Mouse (Mus musculus): ENCODE results near the gene Kcnb1. TPM values are rescaled to one million over a fixed set of nuclear protein-coding genes. Genes with fewer than 3 reads are reported as not detected.

Kcnb1 gene
- polyA plus RNA-seq, 1 experiment: 0.62 TPM

DNA sequence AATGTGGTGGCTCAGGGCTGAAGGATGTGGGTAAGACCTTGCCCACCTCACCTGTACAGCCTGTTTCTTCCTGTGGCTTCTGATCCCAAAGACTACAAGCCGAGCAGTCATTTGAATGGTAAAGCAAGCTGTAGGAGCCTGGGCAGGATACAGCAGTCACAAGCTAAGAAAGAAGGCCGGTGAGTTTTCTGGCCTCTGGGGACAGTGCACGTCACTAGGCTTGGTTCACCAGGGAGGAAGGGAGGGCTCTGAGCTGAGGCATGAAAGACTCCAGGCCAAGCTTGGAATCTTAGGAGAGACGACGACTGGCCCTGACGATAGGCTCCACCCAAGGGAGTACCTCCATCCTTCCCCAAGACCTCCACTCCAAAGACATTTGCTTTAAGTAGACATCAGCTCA lies 51.3 kb downstream of the Kcnb1 start:
- TF ChIP-seq CTCF (IDR thresholded peaks at IDR 0.05; ENCODE audit: low read depth, low read length): no peak
- TF ChIP-seq POLR2A (IDR thresholded peaks at IDR 0.05; ENCODE audit: borderline replicate concordance, low read depth, low read length): no peak
- Histone ChIP-seq H3K27ac (ENCODE audit: insufficient read depth, low read depth, low read length) (no peak overlapping the region), H3K4me1 (ENCODE audit: control insufficient read depth, insufficient read depth, low read length) (no peaks in the 10 kb centered on the region), H3K4me3 (ENCODE audit: insufficient read depth, low read length) (no peak overlapping the region)

DNA sequence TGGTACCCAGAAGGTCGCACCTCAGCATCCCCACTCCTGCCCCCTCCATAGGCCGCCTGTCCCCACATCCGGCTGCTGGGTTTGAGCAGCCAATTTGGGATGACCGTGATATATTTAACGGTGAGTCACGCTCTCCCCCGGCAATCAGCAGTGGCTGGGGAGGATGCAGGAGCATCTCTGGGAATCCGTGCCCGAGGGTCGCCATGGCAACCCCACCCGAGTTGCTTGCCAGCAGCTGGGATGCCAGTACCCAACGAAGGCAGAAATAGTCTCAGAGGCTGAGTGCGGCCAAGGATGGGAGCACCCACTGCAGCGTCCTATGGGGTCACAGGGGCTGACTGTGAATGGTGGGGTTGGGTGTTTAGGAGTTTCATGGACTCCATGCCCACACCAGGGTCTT lies 53.0 kb downstream of the Kcnb1 start:
- Histone ChIP-seq H3K4me1 (ENCODE audit: control insufficient read depth, insufficient read depth, low read length) (no peaks in the 10 kb centered on the region), H3K27ac (ENCODE audit: insufficient read depth, low read depth, low read length) (no peak overlapping the region), H3K4me3 (ENCODE audit: insufficient read depth, low read length) (no peak overlapping the region)
- TF ChIP-seq CTCF (IDR thresholded peaks at IDR 0.05; ENCODE audit: low read depth, low read length): no peak

- no peak for TF ChIP-seq CTCF (IDR thresholded peaks at IDR 0.05; ENCODE audit: low read depth, low read length)
- TF ChIP-seq POLR2A (IDR thresholded peaks at IDR 0.05; ENCODE audit: borderline replicate concordance, low read depth, low read length): no peak
- Histone ChIP-seq H3K4me3 (ENCODE audit: insufficient read depth, low read length) (no peak overlapping the region), H3K4me1 (ENCODE audit: control insufficient read depth, insufficient read depth, low read length) (0 out of 2 replicates have a peak, but pooled peaks cover 2% of the 10 kb centered on the region), H3K27ac (ENCODE audit: insufficient read depth, low read depth, low read length) (no peak overlapping the region)
These were observed 57.9 kb downstream of the Kcnb1 start for GRCm38 (mm10) chr2:167132041-167132440.

DNA sequence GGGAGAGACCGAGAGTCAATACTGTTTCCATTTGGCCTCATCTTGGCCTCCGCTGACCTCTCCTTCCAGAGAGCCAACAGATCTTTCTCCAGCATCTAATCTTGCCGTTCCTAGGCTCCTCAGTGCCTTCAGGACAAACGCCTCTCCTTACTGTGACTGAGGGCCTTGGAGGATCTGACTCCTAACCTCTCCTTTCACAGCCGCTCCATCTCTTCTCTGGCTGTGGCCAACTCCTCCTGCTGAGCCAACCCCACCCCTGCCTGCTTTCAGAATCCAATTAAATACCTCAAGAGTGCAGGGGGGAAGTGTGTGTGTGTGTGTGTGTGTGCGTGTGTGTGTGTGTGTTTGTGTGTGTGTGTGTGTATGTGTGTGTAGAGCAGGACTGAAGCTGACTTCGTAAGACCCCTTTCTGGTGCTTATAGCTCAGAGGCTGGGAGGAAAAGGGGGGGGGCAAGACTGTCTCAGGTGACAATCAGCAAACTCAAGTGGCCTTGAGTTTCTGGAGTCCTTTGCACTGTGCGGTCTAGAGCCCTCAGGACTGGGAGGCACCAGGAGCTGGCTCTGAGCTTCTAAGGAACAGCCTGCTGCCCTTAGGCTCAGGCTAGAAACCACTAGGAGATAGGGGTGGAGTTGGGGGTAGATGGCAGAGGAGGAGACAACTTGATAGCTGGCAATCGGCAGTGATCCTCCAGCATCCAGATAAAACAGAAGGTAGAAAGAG lies 59.7 kb downstream of the Kcnb1 start:
- Histone ChIP-seq H3K4me1 (ENCODE audit: control insufficient read depth, insufficient read depth, low read length) (0 out of 2 replicates have a peak, but pooled peaks cover 2% of the 10 kb centered on the region), H3K27ac (ENCODE audit: insufficient read depth, low read depth, low read length) (no peak overlapping the region), H3K4me3 (ENCODE audit: insufficient read depth, low read length) (no peak overlapping the region)
- no peak for TF ChIP-seq CTCF (IDR thresholded peaks at IDR 0.05; ENCODE audit: low read depth, low read length)
- TF ChIP-seq POLR2A (IDR thresholded peaks at IDR 0.05; ENCODE audit: borderline replicate concordance, low read depth, low read length): no peak

GRCm38 (mm10) chr2:167129608-167129955 lies 60.4 kb downstream of the Kcnb1 start:
- Histone ChIP-seq H3K4me1 (ENCODE audit: control insufficient read depth, insufficient read depth, low read length) (0 out of 2 replicates have a peak, but pooled peaks cover 2% of the 10 kb centered on the region), H3K27ac (ENCODE audit: insufficient read depth, low read depth, low read length) (no peak overlapping the region)
- TF ChIP-seq POLR2A (IDR thresholded peaks at IDR 0.05; ENCODE audit: borderline replicate concordance, low read depth, low read length) (no peak), CTCF (IDR thresholded peaks at IDR 0.05; ENCODE audit: low read depth, low read length) (no peak)

DNA sequence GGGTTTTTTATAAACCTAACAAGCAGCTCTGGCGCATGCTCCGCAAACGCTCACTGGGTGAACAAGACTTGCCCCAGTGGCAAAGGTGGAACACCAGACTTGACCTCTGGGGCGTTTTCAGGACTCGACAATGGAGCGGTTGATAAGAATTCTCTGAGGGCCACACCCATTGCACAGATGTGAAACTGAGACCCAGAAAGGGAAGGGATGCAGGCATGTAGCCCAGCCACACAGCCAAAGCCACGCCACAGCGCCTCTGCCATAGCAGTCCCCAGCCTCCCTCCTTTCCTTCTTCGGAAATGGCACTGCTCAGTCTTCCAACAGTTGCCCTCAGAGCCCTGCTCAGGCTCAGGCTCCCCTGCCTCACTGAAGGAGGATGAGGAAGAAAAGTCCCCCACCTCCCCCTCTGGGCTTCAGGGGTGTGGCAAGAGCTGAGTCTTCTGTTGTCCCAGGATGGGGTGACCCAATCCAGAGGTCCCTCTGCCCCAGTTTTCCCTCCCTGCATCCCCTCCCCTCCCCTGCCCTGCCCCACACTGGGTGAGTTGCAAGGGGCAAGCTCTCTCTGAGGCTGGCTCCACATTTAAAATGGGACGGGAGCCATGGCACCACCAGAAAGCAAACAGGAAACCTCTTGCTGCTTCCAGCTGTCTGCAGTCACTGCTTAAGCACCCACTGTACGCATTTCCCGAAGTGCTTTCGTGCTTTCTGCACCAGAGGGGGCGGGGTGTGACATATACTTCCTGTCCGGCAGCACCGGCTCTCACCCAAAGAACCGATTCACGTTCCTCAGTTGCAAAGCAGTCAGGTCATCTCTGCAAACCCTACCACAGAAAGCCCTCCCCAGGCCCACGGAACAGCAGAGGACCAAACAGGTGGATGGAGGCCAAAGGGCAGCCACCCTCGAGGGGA lies 61.0 kb downstream of the Kcnb1 start:
- TF ChIP-seq CTCF (IDR thresholded peaks at IDR 0.05; ENCODE audit: low read depth, low read length) (no peak), POLR2A (IDR thresholded peaks at IDR 0.05; ENCODE audit: borderline replicate concordance, low read depth, low read length) (no peak)
- H3K4me3 ChIP-seq (ENCODE audit: insufficient read depth, low read length): peak overlapping the region; percentile 51
- H3K27ac ChIP-seq (ENCODE audit: insufficient read depth, low read depth, low read length): no peak overlapping the region
- H3K4me1 ChIP-seq (ENCODE audit: control insufficient read depth, insufficient read depth, low read length): 0 out of 2 replicates have a peak, but pooled peaks cover 2% of the 10 kb centered on the region

More at GRCm38 (mm10) chr2:167129608-167129955, 60.4 kb downstream of the Kcnb1 start:
- peak overlapping the region; percentile 51 for H3K4me3 ChIP-seq (ENCODE audit: insufficient read depth, low read length)

DNA sequence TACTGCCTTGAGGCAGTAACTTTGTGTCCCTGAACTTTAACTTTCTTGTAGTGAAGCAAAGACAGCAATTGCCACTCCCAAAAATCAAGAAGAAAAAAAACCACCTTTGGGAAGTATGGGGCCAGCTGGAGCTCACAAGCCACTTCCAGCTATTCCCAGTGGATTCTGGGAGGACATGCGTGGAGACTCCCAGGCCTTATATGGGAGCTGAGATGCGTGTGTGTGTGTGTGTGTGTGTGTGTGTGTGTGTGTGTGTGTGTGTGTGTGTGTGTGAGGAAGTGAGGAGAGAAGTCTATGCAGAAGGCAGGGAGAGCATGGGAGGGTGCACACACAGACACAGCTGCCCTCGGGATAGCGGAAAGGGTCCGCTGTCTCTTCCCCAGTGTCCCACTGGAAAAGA lies 62.6 kb downstream of the Kcnb1 start:
- H3K27ac ChIP-seq (ENCODE audit: insufficient read depth, low read depth, low read length): no peak overlapping the region
- TF ChIP-seq POLR2A (IDR thresholded peaks at IDR 0.05; ENCODE audit: borderline replicate concordance, low read depth, low read length) (no peak), CTCF (IDR thresholded peaks at IDR 0.05; ENCODE audit: low read depth, low read length) (no peak)
- 0 out of 2 replicates have a peak, but pooled peaks cover 2% of the 10 kb centered on the region for H3K4me1 ChIP-seq (ENCODE audit: control insufficient read depth, insufficient read depth, low read length)
- H3K4me3 ChIP-seq (ENCODE audit: insufficient read depth, low read length): no peak overlapping the region

- no peak overlapping the region for H3K4me3 ChIP-seq (ENCODE audit: insufficient read depth, low read length)
- H3K27ac ChIP-seq (ENCODE audit: insufficient read depth, low read depth, low read length): no peak overlapping the region
- 0 out of 2 replicates have a peak, but pooled peaks cover 2% of the 10 kb centered on the region for H3K4me1 ChIP-seq (ENCODE audit: control insufficient read depth, insufficient read depth, low read length)
- TF ChIP-seq CTCF (IDR thresholded peaks at IDR 0.05; ENCODE audit: low read depth, low read length) (no peak), POLR2A (IDR thresholded peaks at IDR 0.05; ENCODE audit: borderline replicate concordance, low read depth, low read length) (no peak)
These were observed 64.2 kb downstream of the Kcnb1 start for GRCm38 (mm10) chr2:167125781-167126180.

GRCm38 (mm10) chr2:167123936-167124335 lies 66.0 kb downstream of the Kcnb1 start:
- Histone ChIP-seq H3K4me1 (ENCODE audit: control insufficient read depth, insufficient read depth, low read length) (0 out of 2 replicates have a peak, but pooled peaks cover 2% of the 10 kb centered on the region), H3K4me3 (ENCODE audit: insufficient read depth, low read length) (no peak overlapping the region), H3K27ac (ENCODE audit: insufficient read depth, low read depth, low read length) (no peak overlapping the region)
- TF ChIP-seq POLR2A (IDR thresholded peaks at IDR 0.05; ENCODE audit: borderline replicate concordance, low read depth, low read length): no peak
- TF ChIP-seq CTCF (IDR thresholded peaks at IDR 0.05; ENCODE audit: low read depth, low read length): no peak

- Histone ChIP-seq H3K4me1 (ENCODE audit: control insufficient read depth, insufficient read depth, low read length) (no peaks in the 10 kb centered on the region), H3K4me3 (ENCODE audit: insufficient read depth, low read length) (no peak overlapping the region), H3K27ac (ENCODE audit: insufficient read depth, low read depth, low read length) (no peak overlapping the region)
- TF ChIP-seq POLR2A (IDR thresholded peaks at IDR 0.05; ENCODE audit: borderline replicate concordance, low read depth, low read length) (no peak), CTCF (IDR thresholded peaks at IDR 0.05; ENCODE audit: low read depth, low read length) (no peak)
These were observed 67.2 kb downstream of the Kcnb1 start for GRCm38 (mm10) chr2:167122737-167123136.
